Mouse (Mus musculus): Measurements from ENCODE around the gene Zfp667. TPM values are rescaled to one million over a fixed set of nuclear protein-coding genes. Genes with fewer than 3 reads are reported as not detected.
"Not testable (repeated sequence)": the region's sequence is repeated elsewhere in the genome, so short reads cannot be mapped to it uniquely, and the experiment has no call there.

The Zfp667 gene
- total RNA-seq (2021): 10 to 100 TPM; 12.4 to 12.5 TPM

- DNase-seq (ENCODE audit: extremely low spot score in 1 of 2, low spot score in 2 of 2): peak; percentile 97 to 100
- intact Hi-C loops (cut with DNase I): loop anchor here (10.0 kb wide), 1 partner anchor 151 kb away; no protein-coding TSS in a partner anchor
Measured at GRCm38 (mm10) chr7:6285842-6286705, at the start of gene Zfp667. TSS of gene Zfp667 (plus strand) at chr7:6286579.

GRCm38 (mm10) chr7:6239787-6240186 is 46.6 kb upstream of the Zfp667 start:
- intact Hi-C loops (cut with DNase I): loop anchor here (2.0 kb wide), 1 partner anchor 43 kb away; no protein-coding TSS in a partner anchor
- no peak for DNase-seq (ENCODE audit: extremely low spot score in 1 of 2, low spot score in 2 of 2)

DNA sequence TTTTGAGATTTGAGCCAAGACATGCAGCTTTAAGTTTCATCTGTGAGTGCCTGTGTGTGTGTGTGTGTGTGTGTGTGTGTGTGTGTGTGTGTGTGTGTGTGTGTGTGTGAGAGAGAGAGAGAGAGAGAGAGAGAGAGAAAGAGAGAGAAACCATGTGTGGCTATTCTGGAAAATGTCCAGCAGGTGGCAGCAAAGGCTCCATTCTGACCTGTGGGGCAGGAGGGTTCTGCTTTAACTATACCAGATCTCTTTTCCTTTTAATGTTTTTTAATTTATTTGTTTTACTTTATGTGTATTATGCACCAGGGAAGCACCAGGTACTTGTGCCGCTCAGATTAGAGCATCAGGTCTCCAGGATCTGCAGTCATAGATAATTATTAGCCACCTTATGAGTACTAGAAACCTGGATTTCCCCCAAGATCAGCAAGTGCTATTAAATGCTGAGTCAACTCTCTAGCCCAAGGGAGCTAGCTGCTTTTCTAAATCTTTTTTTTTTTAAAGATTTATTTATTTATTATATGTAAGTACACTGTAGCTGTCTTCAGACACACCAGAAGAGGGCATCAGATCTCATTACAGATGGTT is 45.4 kb upstream of the Zfp667 start:
- intact Hi-C loops (cut with DNase I): loop anchor here (2.0 kb wide), 1 partner anchor 42 kb away; no protein-coding TSS in a partner anchor
- peak; percentile 3 to 44 for DNase-seq (ENCODE audit: extremely low spot score in 1 of 2, low spot score in 2 of 2)

- intact Hi-C loops (cut with DNase I): no loop called here
- DNase-seq (ENCODE audit: extremely low spot score in 1 of 2, low spot score in 2 of 2): no peak
Measured at GRCm38 (mm10) chr7:6244361-6245292, 41.8 kb upstream of the Zfp667 start.

DNA sequence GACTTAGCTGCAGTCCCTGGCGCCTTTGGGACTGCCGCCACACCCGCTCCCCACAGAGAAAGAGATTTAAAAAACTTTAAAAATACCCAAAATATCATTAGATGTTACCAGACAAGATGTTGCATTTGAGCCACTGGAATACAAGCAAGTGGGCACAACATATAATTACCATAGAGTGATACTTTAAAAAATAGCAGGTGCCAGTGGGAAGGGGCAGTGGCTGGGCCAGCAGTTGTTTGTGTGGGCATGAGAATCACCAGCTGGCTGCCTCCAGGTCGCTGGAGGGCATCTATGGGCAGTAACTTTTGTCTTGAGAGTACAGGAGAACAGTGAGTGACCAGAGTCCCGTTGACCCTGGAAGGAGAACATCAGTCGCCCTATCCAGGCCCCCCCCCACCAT is 34.0 kb upstream of the Zfp667 start, which contains the start of gene Epp13:
TSS of gene Epp13 (plus strand) at position 301 of the 400 bp plus-strand sequence.
- intact Hi-C loops (cut with DNase I): no loop called here
- no peak for DNase-seq (ENCODE audit: extremely low spot score in 1 of 2, low spot score in 2 of 2)

DNA sequence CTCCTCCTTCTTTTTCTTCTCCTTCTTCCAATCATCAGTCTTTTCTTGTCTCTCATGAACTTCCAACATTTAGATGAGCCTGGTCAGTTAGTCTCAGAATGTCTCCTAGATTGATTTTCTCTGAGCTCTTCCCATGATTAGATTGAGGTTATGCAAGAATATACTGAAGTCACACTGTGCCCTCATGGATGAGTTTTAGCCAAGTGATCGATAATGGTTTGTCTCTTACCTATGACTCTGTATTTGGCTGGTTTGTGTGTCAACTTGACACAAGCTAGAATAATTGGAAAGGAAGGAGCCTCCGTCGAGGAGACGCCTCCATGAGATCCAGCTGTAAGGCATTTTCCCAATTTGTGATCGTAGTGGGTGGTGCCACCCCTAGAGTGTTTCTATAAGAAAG is 31.9 kb upstream of the Zfp667 start:
- intact Hi-C loops (cut with DNase I): no loop called here
- DNase-seq (ENCODE audit: extremely low spot score in 1 of 2, low spot score in 2 of 2): no peak

DNA sequence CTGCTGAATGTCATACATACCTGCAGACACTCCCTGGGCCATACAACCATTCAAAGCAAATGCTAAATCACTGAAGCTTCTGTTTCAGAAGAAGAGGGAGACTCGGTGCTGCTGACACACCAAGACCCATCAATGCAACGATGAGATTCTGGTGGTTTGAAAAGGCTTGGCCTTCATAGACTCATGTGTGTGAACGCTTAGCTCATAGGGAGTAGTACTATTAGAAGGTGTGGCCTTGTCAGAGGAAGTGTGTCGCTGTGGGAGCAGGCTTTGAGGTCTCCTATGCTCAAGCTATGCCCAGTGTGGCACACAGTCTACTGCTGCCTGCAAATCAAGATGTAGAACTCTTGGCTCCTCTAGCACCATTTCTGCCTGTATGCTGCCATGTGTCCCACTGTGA is 29.0 kb upstream of the Zfp667 start:
- intact Hi-C loops (cut with DNase I): no loop called here
- DNase-seq (ENCODE audit: extremely low spot score in 1 of 2, low spot score in 2 of 2): no peak

DNA sequence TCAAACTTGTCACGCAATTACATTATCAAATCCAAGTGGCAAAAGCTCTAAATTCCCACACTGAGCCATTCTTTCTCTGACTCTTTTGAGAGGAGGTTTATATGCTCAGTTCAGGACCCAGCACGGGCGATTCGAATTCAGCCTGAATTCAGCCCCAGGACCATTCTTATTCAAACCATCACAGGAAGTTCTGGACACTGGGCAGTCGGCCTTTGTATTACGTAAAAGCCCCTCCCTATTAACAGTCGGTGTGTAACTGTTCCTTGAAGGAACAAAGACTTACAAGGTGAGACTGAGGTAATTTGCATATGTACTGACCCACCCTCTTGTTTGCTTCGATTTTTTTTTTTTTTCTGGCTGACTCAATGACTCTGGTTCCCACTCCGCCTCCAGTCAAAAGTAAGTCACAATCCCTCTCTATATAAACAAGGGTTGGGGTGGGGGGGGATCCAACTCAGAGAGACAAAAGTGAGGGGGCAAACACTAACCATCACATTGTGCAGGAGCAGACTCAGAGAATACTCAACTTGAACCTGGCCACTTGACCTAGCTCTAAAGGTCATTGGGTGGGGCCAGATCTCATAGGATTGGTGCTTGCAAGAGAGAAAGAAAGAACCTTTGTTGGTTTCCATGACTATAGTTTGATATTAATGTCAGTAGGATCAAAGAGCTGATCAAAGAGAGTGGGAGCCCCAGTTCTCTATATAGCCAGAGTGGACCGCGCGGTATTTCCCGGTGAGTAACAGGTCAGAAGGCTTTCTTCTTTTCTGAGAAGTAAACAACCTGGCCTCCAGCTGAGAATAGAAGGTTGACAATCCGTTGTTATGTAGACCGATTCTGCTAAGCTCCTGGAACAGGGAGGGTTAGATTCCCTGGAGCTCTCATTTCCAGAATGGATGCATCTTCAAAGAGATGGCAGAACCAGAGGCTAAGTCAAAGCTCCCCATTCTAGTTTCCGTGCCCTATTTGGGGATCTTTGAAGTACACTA is 27.9 kb upstream of the Zfp667 start:
- peak in 1 of 2 experiments; percentile 44 for DNase-seq (ENCODE audit: extremely low spot score in 1 of 2, low spot score in 2 of 2)
- intact Hi-C loops (cut with DNase I): no loop called here

DNA sequence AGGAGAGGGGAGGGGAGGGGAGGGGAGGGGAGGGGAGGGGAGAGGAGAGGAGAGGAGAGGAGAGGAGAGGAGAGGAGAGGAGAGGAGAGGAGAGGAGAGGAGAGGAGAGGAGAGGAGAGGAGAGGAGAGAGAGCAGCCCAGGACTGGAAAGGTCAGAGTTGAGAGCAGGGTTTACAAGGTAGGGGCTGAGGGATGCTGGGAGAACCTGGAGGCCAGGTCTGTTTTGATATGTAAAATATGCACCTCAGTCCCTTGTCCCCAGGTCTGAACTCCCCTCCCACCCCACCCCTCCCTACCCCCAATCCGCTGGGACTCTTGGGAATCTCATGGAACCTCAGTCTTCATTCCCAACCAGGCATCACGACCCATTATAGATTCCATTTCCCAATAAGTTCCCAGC is 26.4 kb upstream of the Zfp667 start:
- DNase-seq (ENCODE audit: extremely low spot score in 1 of 2, low spot score in 2 of 2); intact Hi-C loops (cut with DNase I): not testable (repeated sequence)

GRCm38 (mm10) chr7:6262120-6262519 is 24.3 kb upstream of the Zfp667 start:
- DNase-seq (ENCODE audit: extremely low spot score in 1 of 2, low spot score in 2 of 2): no peak
- intact Hi-C loops (cut with DNase I): no loop called here

- DNase-seq (ENCODE audit: extremely low spot score in 1 of 2, low spot score in 2 of 2): no peak
- intact Hi-C loops (cut with DNase I): no loop called here
Measured at GRCm38 (mm10) chr7:6262984-6263383, 23.4 kb upstream of the Zfp667 start.

DNA sequence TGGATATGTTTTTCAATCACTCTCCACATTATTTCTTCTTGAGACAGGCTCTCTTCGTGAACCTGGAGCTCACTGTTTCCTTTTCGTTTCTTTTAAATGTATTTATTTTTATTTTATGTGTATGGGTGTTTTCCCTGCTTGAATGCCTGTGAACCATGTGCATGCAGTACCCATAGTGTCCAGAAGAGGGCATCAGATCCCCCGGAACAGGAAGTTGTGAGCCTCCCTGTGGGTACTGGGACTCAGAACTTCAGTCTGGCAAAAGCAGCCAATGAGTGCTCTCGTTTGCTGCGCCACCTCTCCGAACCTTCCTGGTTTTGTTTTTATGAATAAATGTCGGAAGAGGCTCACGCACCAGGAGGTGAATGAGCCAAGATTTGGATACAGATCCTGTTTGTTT is 20.7 kb upstream of the Zfp667 start:
- no peak for DNase-seq (ENCODE audit: extremely low spot score in 1 of 2, low spot score in 2 of 2)
- intact Hi-C loops (cut with DNase I): no loop called here

DNA sequence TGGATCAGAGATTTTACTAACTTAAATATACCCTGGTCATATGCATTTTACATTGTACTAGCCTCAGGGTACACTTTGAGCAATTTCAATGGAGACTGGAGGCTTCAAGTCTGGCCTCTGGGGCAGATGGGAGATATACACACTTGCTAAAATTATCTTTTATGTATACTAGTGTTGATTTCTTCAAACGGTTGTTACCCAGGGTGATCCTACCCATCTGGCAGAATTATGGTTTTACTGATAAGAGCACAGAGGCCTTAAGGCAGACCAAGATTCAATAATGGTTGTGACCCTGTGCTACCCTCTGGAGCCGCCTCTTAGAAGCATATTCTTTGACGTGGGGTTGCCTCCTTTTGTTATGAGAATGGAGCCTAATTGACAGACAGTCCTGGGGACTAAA is 8.5 kb upstream of the Zfp667 start:
- intact Hi-C loops (cut with DNase I): no loop called here
- DNase-seq (ENCODE audit: extremely low spot score in 1 of 2, low spot score in 2 of 2): no peak

DNA sequence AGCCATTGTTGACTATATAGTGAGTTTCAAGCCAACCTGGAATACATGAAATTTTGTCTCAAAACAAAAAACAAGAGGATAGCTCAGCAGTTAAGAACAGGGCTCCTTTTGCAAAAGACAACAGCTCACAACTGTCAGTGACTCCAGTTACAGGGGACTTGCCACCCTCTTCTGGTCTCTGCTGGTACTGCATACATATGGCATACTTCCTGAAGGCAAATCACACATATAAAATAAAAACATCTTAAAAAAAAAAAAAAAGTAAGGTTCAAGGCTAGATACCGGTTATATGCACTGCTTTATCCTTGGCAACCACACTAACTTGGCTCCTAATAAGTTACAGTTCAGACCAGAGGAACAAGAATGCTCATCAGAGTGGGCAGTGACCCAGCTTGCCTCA is 3.6 kb upstream of the Zfp667 start:
- intact Hi-C loops (cut with DNase I): loop anchor here (2.0 to 10.0 kb wide), 2 partner anchors 42 to 148 kb away; no protein-coding TSS in a partner anchor
- DNase-seq (ENCODE audit: extremely low spot score in 1 of 2, low spot score in 2 of 2): peak; percentile 83 to 85

DNA sequence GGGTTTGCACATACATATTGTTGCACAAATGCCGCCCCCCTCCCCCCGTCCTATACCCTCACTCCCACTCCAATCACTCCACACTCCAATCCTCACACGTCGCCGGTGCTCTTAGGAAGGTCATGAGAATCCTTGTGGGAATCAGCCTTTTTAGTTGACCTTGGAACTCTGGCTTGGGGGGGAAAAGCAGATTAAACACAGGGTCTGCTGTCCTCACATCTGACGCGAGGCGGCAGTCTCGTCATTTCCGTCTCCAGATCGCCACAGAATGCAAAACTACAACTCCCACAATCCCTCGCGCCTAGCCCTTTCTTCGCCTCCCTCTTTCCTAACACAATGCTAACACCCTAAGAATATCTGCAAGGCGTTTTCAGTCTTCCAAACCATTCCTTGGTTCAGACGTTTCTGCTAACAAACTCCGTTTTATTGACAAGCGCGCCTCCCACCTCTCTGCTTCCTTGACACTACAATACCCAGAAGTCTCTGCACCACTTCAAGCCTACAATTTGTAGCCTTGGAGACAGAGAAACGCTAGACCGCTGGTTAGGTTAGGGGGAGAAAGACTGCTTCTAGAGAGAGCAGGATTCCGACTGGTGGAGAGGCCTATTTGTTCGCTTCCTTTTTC is 2.8 kb upstream of the Zfp667 start:
- intact Hi-C loops (cut with DNase I): loop anchor here (2.0 to 10.0 kb wide), 2 partner anchors 43 to 149 kb away; no protein-coding TSS in a partner anchor
- DNase-seq (ENCODE audit: extremely low spot score in 1 of 2, low spot score in 2 of 2): peak; percentile 77 to 86

DNA sequence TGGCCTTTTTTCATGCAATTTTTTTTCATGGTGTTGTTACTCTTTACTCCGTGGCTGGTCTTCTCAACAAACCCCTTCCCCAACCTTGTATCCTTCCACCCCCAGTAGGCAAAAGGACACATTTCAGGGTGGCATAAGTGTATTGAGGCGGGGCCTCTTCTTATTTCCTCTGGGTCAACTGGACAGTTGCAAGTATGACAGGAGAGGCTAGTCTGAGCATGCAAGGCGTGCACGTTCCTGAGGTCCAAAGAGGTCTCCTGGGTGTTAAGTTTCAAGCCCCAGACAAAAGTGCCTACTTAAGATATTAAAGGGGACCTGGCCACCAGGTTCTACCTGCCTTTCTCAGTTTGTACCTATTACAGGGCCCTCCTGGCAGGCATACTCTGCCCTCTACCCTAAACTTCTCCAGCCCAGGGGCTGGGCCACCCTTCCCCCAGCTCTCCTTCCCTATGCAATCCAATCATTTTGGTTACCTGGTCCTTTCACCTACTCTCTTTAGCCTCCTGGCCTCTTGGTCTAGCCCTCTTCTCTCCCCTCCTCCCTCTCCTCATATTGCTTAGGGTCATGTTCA is 1.9 kb upstream of the Zfp667 start:
- DNase-seq (ENCODE audit: extremely low spot score in 1 of 2, low spot score in 2 of 2): peak in 1 of 2 experiments; percentile 32
- intact Hi-C loops (cut with DNase I): loop anchor here (10.0 kb wide), 1 partner anchor 150 kb away; no protein-coding TSS in a partner anchor

GRCm38 (mm10) chr7:6285366-6285765 is 1.0 kb upstream of the Zfp667 start:
- intact Hi-C loops (cut with DNase I): loop anchor here (10.0 kb wide), 1 partner anchor 151 kb away; no protein-coding TSS in a partner anchor
- no peak for DNase-seq (ENCODE audit: extremely low spot score in 1 of 2, low spot score in 2 of 2)

All from left cerebral cortex, postnatal 10 days (tissue).